Mouse (Mus musculus) right cerebral cortex, postnatal 25 days (tissue): ENCODE results near the gene Prrg2.

Source experiments
- DNase-seq: peaks from one replicate; pipeline ENCODE4 v3.0.0; 2022

Prrg2 gene

DNA sequence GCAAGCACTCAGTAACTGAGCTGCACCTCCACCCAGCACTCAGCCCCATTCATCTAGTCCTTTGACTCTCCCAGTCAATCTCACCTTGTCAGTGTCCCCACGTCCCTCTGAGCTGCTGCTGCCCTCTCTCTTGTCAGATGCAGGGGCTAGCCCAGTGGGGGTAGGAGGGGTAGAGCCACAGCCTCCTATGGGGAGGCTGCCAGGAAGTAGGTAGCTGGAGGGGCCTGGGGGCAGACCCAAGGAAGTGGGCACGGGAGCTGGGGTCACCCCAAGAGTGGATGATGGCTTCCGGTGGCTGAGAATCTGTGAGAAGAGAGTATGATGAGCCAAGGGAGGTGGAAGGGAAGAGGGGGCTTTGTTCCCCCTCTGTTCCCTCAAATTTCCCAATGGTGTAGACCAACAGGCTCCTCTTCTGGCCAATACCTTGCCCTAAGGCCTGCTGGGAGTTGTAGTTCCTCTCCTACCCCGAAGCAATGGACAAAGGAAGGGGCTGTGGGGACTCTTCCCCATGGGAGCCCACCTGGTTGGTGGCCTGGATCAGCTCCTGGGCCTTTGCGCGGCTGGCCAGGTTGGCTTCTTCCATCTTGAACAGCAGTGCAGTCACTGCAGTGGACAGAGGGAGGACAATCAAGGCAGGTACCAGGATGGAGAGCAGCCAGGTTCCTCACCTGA is 57.0 kb downstream of the Prrg2 start:
- DNase-seq, result no peak

- no peak for DNase-seq
Measured at GRCm38 (mm10) chr7:45004546-45004945, 57.9 kb downstream of the Prrg2 start.
